Mouse (Mus musculus) adrenal gland, adult (tissue): ENCODE results near the gene Hsd17b14.

Experiments
- DNase-seq, 2 experiments: peaks; one replicate each; pipeline ENCODE4 v3.0.0; 2022 to 2023; ENCODE audit warnings: low spot score in 1 of 2; ENCODE audit not compliant: inconsistent age in 2 of 2

The Hsd17b14 gene

GRCm38 (mm10) chr7:45565446-45565845 is 10.8 kb downstream of the Hsd17b14 start:
- no peak for DNase-seq

GRCm38 (mm10) chr7:45567112-45567779 is 12.6 kb downstream of the Hsd17b14 start:
- DNase-seq = peak in 1 of 2 experiments; percentile 53

- DNase-seq = peak; percentile 96 to 97
Observed at GRCm38 (mm10) chr7:45567780-45568516, 13.3 kb downstream of the Hsd17b14 start.

GRCm38 (mm10) chr7:45568601-45569473 is 14.1 kb downstream of the Hsd17b14 start:
- no peak for DNase-seq

GRCm38 (mm10) chr7:45570103-45570741 is 15.5 kb downstream of the Hsd17b14 start, which contains the start of gene Bcat2:
Gene Bcat2, plus strand, starts transcription at chr7:45570153.
- peak; percentile 87 to 92 for DNase-seq

GRCm38 (mm10) chr7:45571966-45572365 is 17.3 kb downstream of the Hsd17b14 start:
- DNase-seq = peak in 1 of 2 experiments; percentile 56

- no peak for DNase-seq
Observed at GRCm38 (mm10) chr7:45573954-45574353, 19.3 kb downstream of the Hsd17b14 start.

- no peak for DNase-seq
Observed at GRCm38 (mm10) chr7:45574472-45575379, 20.0 kb downstream of the Hsd17b14 start.

- peak in 1 of 2 experiments; percentile 4 for DNase-seq
Observed at GRCm38 (mm10) chr7:45585923-45586322, 31.2 kb downstream of the Hsd17b14 start.

- peak in 1 of 2 experiments; percentile 32 for DNase-seq
Observed at GRCm38 (mm10) chr7:45587631-45588592, 33.2 kb downstream of the Hsd17b14 start.

GRCm38 (mm10) chr7:45589173-45589572 is 34.5 kb downstream of the Hsd17b14 start:
- DNase-seq = peak; percentile 97 to 98

GRCm38 (mm10) chr7:45589898-45590297 is 35.2 kb downstream of the Hsd17b14 start:
- DNase-seq = peak in 1 of 2 experiments; percentile 21

GRCm38 (mm10) chr7:45590874-45591273 is 36.2 kb downstream of the Hsd17b14 start:
- peak; percentile 31 to 61 for DNase-seq

- peak in 1 of 2 experiments; percentile 3 for DNase-seq
Observed at GRCm38 (mm10) chr7:45591880-45592279, 37.2 kb downstream of the Hsd17b14 start.

GRCm38 (mm10) chr7:45593118-45593815 is 38.6 kb downstream of the Hsd17b14 start:
- peak; percentile 77 to 91 for DNase-seq

GRCm38 (mm10) chr7:45595176-45595575 is 40.5 kb downstream of the Hsd17b14 start:
- peak in 1 of 2 experiments; percentile 7 for DNase-seq

- DNase-seq = peak in 1 of 2 experiments; percentile 64
Observed at GRCm38 (mm10) chr7:45596107-45596506, 41.4 kb downstream of the Hsd17b14 start.

- DNase-seq = no peak
Observed at GRCm38 (mm10) chr7:45597013-45597412, 42.3 kb downstream of the Hsd17b14 start.
